ENCODE assay signal across 10 mouse cellular contexts in genomic region chr19:10809428-10810175, GRCm38 (mm10). TPM values are rescaled to one million over a fixed set of nuclear protein-coding genes. Genes with fewer than 3 reads are reported as not detected.
A peak's percentile ranks its signal among the peaks of the same experiment; 100 is the strongest.
DNase-seq lines count a peak whose midpoint lies in the region; ATAC-seq and TF ChIP-seq lines count a peak whose summit lies in the region.
"Had no signal": no experiment of that assay in that cellular context is flagged by ENCODE, and none has a peak within 500 bp of the region (broad histone marks: within the 10 kb centered on the region; RNA-seq: fewer than 3 reads in every experiment).

No protein-coding gene starts in this region.

- no peak overlapping the region for H3K9ac ChIP-seq in forebrain, embryonic 12.5 days
- H3K9ac ChIP-seq in forebrain, embryonic 11.5 days (ENCODE audit: low read length), result no peak overlapping the region
- no peak overlapping the region for H3K9ac ChIP-seq in midbrain, embryonic 16.5 days (ENCODE audit: low read depth, low read length)
- H3K9ac ChIP-seq: heart, embryonic 15.5 days had no signal

- H3K4me2 ChIP-seq in forebrain, embryonic 12.5 days, result no peak overlapping the region
- H3K4me2 ChIP-seq in forebrain, embryonic 11.5 days (ENCODE audit: low read depth, low read length, severe bottlenecking), result no peak overlapping the region
- no peak overlapping the region for H3K4me2 ChIP-seq in midbrain, embryonic 16.5 days (ENCODE audit: low read length)
- H3K4me2 ChIP-seq: heart, embryonic 15.5 days had no signal

- no peaks in the 10 kb centered on the region for H3K27me3 ChIP-seq in forebrain, embryonic 12.5 days
- no peaks in the 10 kb centered on the region for H3K27me3 ChIP-seq in forebrain, embryonic 11.5 days (ENCODE audit: control insufficient read depth, insufficient read depth, low read length)
- H3K27me3 ChIP-seq in midbrain, embryonic 16.5 days (ENCODE audit: control insufficient read depth, insufficient read depth, low read depth, low read length), result no peaks in the 10 kb centered on the region
- H3K27me3 ChIP-seq: CH12.LX; heart, embryonic 15.5 days had no signal

- no peak for TF ChIP-seq CTCF in cortical plate, adult 2 months (IDR thresholded peaks at IDR 0.05; ENCODE audit: extremely low read depth, insufficient read depth, low read length)

- WGBS in forebrain, embryonic 12.5 days, result 71% methylated on average over 11 of the region's 11 CpGs
- WGBS in forebrain, embryonic 11.5 days, result 81% methylated on average over 11 of the region's 11 CpGs
- 64% methylated on average over 11 of the region's 11 CpGs for WGBS in midbrain, embryonic 16.5 days

- no peak for DNase-seq in forebrain, embryonic 11.5 days (ENCODE audit: low spot score)
- peak; percentile 35 to 81 for DNase-seq in layer of hippocampus, adult 18-20 months (ENCODE audit: low spot score in 2 of 2)
- DNase-seq in urinary bladder, postnatal 10 days (ENCODE audit: low spot score), result no peak
- no peak for DNase-seq in kidney, postnatal 25 days

- no peaks in the 10 kb centered on the region for H3K9me3 ChIP-seq in forebrain, embryonic 12.5 days
- no peaks in the 10 kb centered on the region for H3K9me3 ChIP-seq in forebrain, embryonic 11.5 days (ENCODE audit: control insufficient read depth, low read length)
- no peaks in the 10 kb centered on the region for H3K9me3 ChIP-seq in midbrain, embryonic 16.5 days (replicated peaks; ENCODE audit: control insufficient read depth, low read length, poor library complexity, severe bottlenecking)
- H3K9me3 ChIP-seq: heart, embryonic 15.5 days had no signal

- no peak overlapping the region for H3K27ac ChIP-seq in forebrain, embryonic 12.5 days
- H3K27ac ChIP-seq in forebrain, embryonic 11.5 days (ENCODE audit: low read depth, low read length), result no peak overlapping the region
- H3K27ac ChIP-seq in cortical plate, adult 2 months (ENCODE audit: insufficient read depth, low read length), result peak overlapping the region; percentile 92
- H3K27ac ChIP-seq in midbrain, embryonic 16.5 days (ENCODE audit: low read length), result peak overlapping the region; percentile 77
- H3K27ac ChIP-seq: heart, embryonic 15.5 days had no signal

- no peaks in the 10 kb centered on the region for H3K36me3 ChIP-seq in forebrain, embryonic 12.5 days (replicated peaks)
- no peaks in the 10 kb centered on the region for H3K36me3 ChIP-seq in forebrain, embryonic 11.5 days (ENCODE audit: control insufficient read depth, insufficient read depth, low read length)
- no peaks in the 10 kb centered on the region for H3K36me3 ChIP-seq in midbrain, embryonic 16.5 days (ENCODE audit: control insufficient read depth, insufficient read depth, low read length)
- H3K36me3 ChIP-seq: heart, embryonic 15.5 days had no signal

- ATAC-seq in forebrain, embryonic 12.5 days (ENCODE audit: low FRiP score), result peak; percentile 46; the same call in 1 of the 2 replicates
- no peak; the same call in 1 of the 2 replicates for ATAC-seq in forebrain, embryonic 11.5 days (replicated peaks; ENCODE audit: low FRiP score)
- peak; percentile 92 for ATAC-seq in midbrain, embryonic 16.5 days
- ATAC-seq in inflammation-experienced regulatory T-cells, adult 6 months, result no peak

- no peak overlapping the region for H3K4me3 ChIP-seq in forebrain, embryonic 12.5 days (replicated peaks)
- no peak overlapping the region for H3K4me3 ChIP-seq in forebrain, embryonic 11.5 days (ENCODE audit: low read depth, low read length)
- no peak overlapping the region for H3K4me3 ChIP-seq in cortical plate, adult 2 months (ENCODE audit: insufficient read depth, low read length)
- H3K4me3 ChIP-seq in midbrain, embryonic 16.5 days (ENCODE audit: low read depth, low read length), result no peak overlapping the region
- H3K4me3 ChIP-seq: heart, embryonic 15.5 days had no signal

- peak; percentile 9; the same call in 1 of the 2 replicates for TF ChIP-seq POLR2A in cortical plate, adult 2 months (IDR thresholded peaks at IDR 0.05; ENCODE audit: extremely low read depth, insufficient read depth, low read length)

- H3K4me1 ChIP-seq in forebrain, embryonic 12.5 days, result peaks cover 6% of the 10 kb centered on the region; the same call in 1 of the 2 replicates
- H3K4me1 ChIP-seq in forebrain, embryonic 11.5 days (replicated peaks; ENCODE audit: control insufficient read depth, insufficient read depth, low read length), result no peaks in the 10 kb centered on the region
- peaks cover 5% of the 10 kb centered on the region for H3K4me1 ChIP-seq in cortical plate, adult 2 months (ENCODE audit: control insufficient read depth, insufficient read depth, low read length)
- H3K4me1 ChIP-seq in midbrain, embryonic 16.5 days (ENCODE audit: control insufficient read depth, insufficient read depth, low read length), result peaks cover 10% of the 10 kb centered on the region
- H3K4me1 ChIP-seq: heart, embryonic 15.5 days had no signal

RNA-seq across cellular contexts. Expression of gene Cd6, which starts 20.3 kb away (rescaled TPM):
- polyA plus RNA-seq in forebrain, embryonic 12.5 days (2016; fragmentation: Nextera tagmentation; extraction: Ambion mirVana), result not detected in 2 replicates
- 0.28 TPM in 1 of 2 replicates, not detected in the other for polyA plus RNA-seq in forebrain, embryonic 11.5 days (2014; fragmentation: Nextera tagmentation; extraction: Ambion mirVana)
- 5.8 and 6.0 TPM in 2 replicates for polyA plus RNA-seq in cortical plate, adult 2 months (2012; rRNA removed)
- total RNA-seq in layer of hippocampus, adult 18-20 months (2021), result under 1 TPM in 1 of 2 experiments, not detected in 1; 0.57 TPM
- 0.06 TPM in 1 of 2 replicates, not detected in the other for polyA plus RNA-seq in midbrain, embryonic 16.5 days (2015; fragmentation: Nextera tagmentation; extraction: Ambion mirVana)
- 100 to 1,000 TPM; 356 to 569 (median 520) TPM for polyA plus RNA-seq in inflammation-experienced regulatory T-cells, adult 6 months (2017; shearing (Covaris generic))
- polyA plus RNA-seq: heart, embryonic 15.5 days had no signal

RNA-seq across cellular contexts. Expression of gene Slc15a3, which starts 29.9 kb away (rescaled TPM):
- 0.12 and 0.38 TPM in 2 replicates for polyA plus RNA-seq in forebrain, embryonic 12.5 days (2016; fragmentation: Nextera tagmentation; extraction: Ambion mirVana)
- 0.19 and 0.20 TPM in 2 replicates for polyA plus RNA-seq in forebrain, embryonic 11.5 days (2014; fragmentation: Nextera tagmentation; extraction: Ambion mirVana)
- 1.3 and 2.3 TPM in 2 replicates for polyA plus RNA-seq in cortical plate, adult 2 months (2012; rRNA removed)
- 1 to 10 TPM in 1 of 2 experiments, under 1 TPM in 1; 0.89 to 1.4 TPM for total RNA-seq in layer of hippocampus, adult 18-20 months (2021)
- 0.27 and 0.30 TPM in 2 replicates for polyA plus RNA-seq in midbrain, embryonic 16.5 days (2015; fragmentation: Nextera tagmentation; extraction: Ambion mirVana)
- 10 to 100 TPM in 1 of 3 experiments, 1 to 10 TPM in 2; 3.2 to 16.7 (median 3.3) TPM for polyA plus RNA-seq in inflammation-experienced regulatory T-cells, adult 6 months (2017; shearing (Covaris generic))

Comparison
In these comparisons a context has a peak if more than half of its experiments do, and no peak if none do; other contexts are left out.
1. ATAC-seq: peak in forebrain, embryonic 12.5 days (single experiment) and midbrain, embryonic 16.5 days (single experiment); none in forebrain, embryonic 11.5 days (single experiment) and inflammation-experienced regulatory T-cells, adult 6 months (single experiment).
2. H3K27ac ChIP-seq: peak in cortical plate, adult 2 months (single experiment) and midbrain, embryonic 16.5 days (single experiment); none in forebrain, embryonic 12.5 days (single experiment) and forebrain, embryonic 11.5 days (single experiment).
3. DNase-seq: peak in layer of hippocampus, adult 18-20 months (2 of 2); none in forebrain, embryonic 11.5 days (single experiment), urinary bladder, postnatal 10 days (single experiment) and kidney, postnatal 25 days (0 of 2).
4. RNA of gene Cd6, which starts 20.3 kb away (polyA plus RNA-seq): 356 to 569 TPM in inflammation-experienced regulatory T-cells, adult 6 months; 5.8 to 6.0 TPM in cortical plate, adult 2 months, not detected in forebrain, embryonic 12.5 days, 0.28 TPM in forebrain, embryonic 11.5 days and 0.06 TPM in midbrain, embryonic 16.5 days; every median in the first group is over 10 times any median in the second.